Mouse (Mus musculus): Measurements from ENCODE around the gene A930018P22Rik. TPM values are rescaled to one million over a fixed set of nuclear protein-coding genes. Genes with fewer than 3 reads are reported as not detected.
A peak's percentile ranks its signal among the peaks of the same experiment; 100 is the strongest.
"Not testable (repeated sequence)": the region's sequence is repeated elsewhere in the genome, so short reads cannot be mapped to it uniquely, and the experiment has no call there.

Gene A930018P22Rik
- polyA plus RNA-seq, 1 experiment from 2014 or later = 0.36 TPM

GRCm38 (mm10) chr2:104098529-104099230, 23.9 kb upstream of the A930018P22Rik start:
- Histone ChIP-seq H3K27me3 (replicated peaks) (no peaks in the 10 kb centered on the region), H3K9ac (peak overlapping the region; percentile 62), H3K4me1 (peaks cover 83% of the 10 kb centered on the region), H3K36me3 (0 out of 2 replicates have a peak, but pooled peaks cover 10% of the 10 kb centered on the region), H3K4me3 (peak overlapping the region; percentile 76), H3K27ac (peak overlapping the region; percentile 97), H3K9me3 (replicated peaks) (no peaks in the 10 kb centered on the region), H3K4me2 (peak overlapping the region; percentile 83)
- WGBS (ENCODE audit: insufficient replicate concordance) = 3% methylated on average over 3 of the region's 3 CpGs
- peak; percentile 91 for ATAC-seq

- Histone ChIP-seq H3K36me3 (peaks cover 11% of the 10 kb centered on the region; the same call in 1 of the 2 replicates), H3K4me1 (peaks cover 81% of the 10 kb centered on the region), H3K9ac (peak overlapping the region; percentile 62), H3K27ac (peak overlapping the region; percentile 97), H3K4me3 (peak overlapping the region; percentile 76), H3K9me3 (replicated peaks) (no peaks in the 10 kb centered on the region), H3K4me2 (peak overlapping the region; percentile 83), H3K27me3 (replicated peaks) (no peaks in the 10 kb centered on the region)
- no peak for ATAC-seq
- 80% methylated on average over 2 of the region's 2 CpGs for WGBS (ENCODE audit: insufficient replicate concordance)
Measured at GRCm38 (mm10) chr2:104099231-104099585, 23.4 kb upstream of the A930018P22Rik start.

GRCm38 (mm10) chr2:104099946-104100345, 22.6 kb upstream of the A930018P22Rik start:
- Histone ChIP-seq H3K4me2 (peak overlapping the region; percentile 83), H3K36me3 (peaks cover 18% of the 10 kb centered on the region), H3K27ac (peak overlapping the region; percentile 97), H3K4me1 (peaks cover 86% of the 10 kb centered on the region), H3K27me3 (replicated peaks) (no peaks in the 10 kb centered on the region), H3K9ac (peak overlapping the region; percentile 9; the same call in 1 of the 2 replicates), H3K9me3 (replicated peaks) (no peaks in the 10 kb centered on the region), H3K4me3 (peak overlapping the region; percentile 1; the same call in 1 of the 2 replicates)
- ATAC-seq = no peak
- 37% methylated on average over 1 of the region's 1 CpGs for WGBS (ENCODE audit: insufficient replicate concordance)

GRCm38 (mm10) chr2:104104800-104105199, 17.8 kb upstream of the A930018P22Rik start:
- peak overlapping the region; percentile 34; the same call in 1 of the 2 replicates for H3K27ac ChIP-seq
- peaks cover 43% of the 10 kb centered on the region for H3K36me3 ChIP-seq
- no peak overlapping the region for H3K4me2 ChIP-seq
- H3K4me1 ChIP-seq = peaks cover 75% of the 10 kb centered on the region
- no peaks in the 10 kb centered on the region for H3K9me3 ChIP-seq (replicated peaks)
- no peak overlapping the region for H3K4me3 ChIP-seq
- ATAC-seq = no peak
- no peak overlapping the region for H3K9ac ChIP-seq
- WGBS (ENCODE audit: insufficient replicate concordance) = 74% methylated on average over 6 of the region's 6 CpGs
- no peaks in the 10 kb centered on the region for H3K27me3 ChIP-seq (replicated peaks)

GRCm38 (mm10) chr2:104109021-104109420, 13.5 kb upstream of the A930018P22Rik start:
- H3K9ac ChIP-seq; H3K27me3 ChIP-seq (replicated peaks); H3K9me3 ChIP-seq (replicated peaks); H3K4me3 ChIP-seq; ATAC-seq: not testable (repeated sequence)
- Histone ChIP-seq H3K36me3 (peaks cover 60% of the 10 kb centered on the region), H3K4me2 (peak overlapping the region; percentile 2; the same call in 1 of the 2 replicates), H3K27ac (0 out of 2 replicates have a peak overlapping the region, but pooled peaks have one; percentile 55), H3K4me1 (peaks cover 55% of the 10 kb centered on the region)
- WGBS (ENCODE audit: insufficient replicate concordance) = 86% methylated on average over 2 of the region's 2 CpGs

- no peak overlapping the region for H3K4me3 ChIP-seq
- H3K4me2 ChIP-seq = peak overlapping the region; percentile 2; the same call in 1 of the 2 replicates
- peak overlapping the region; percentile 55 for H3K27ac ChIP-seq
- H3K36me3 ChIP-seq = peaks cover 58% of the 10 kb centered on the region
- peak overlapping the region; percentile 15; the same call in 1 of the 2 replicates for H3K9ac ChIP-seq
- no peaks in the 10 kb centered on the region for H3K27me3 ChIP-seq (replicated peaks)
- WGBS (ENCODE audit: insufficient replicate concordance) = 35% methylated on average over 2 of the region's 2 CpGs
- ATAC-seq = peak; percentile 29
- no peaks in the 10 kb centered on the region for H3K9me3 ChIP-seq (replicated peaks)
- H3K4me1 ChIP-seq = peaks cover 51% of the 10 kb centered on the region
Measured at GRCm38 (mm10) chr2:104109528-104109927, 13.0 kb upstream of the A930018P22Rik start.

GRCm38 (mm10) chr2:104110031-104110430, 12.5 kb upstream of the A930018P22Rik start:
- no peaks in the 10 kb centered on the region for H3K27me3 ChIP-seq (replicated peaks)
- H3K9me3 ChIP-seq (replicated peaks) = no peaks in the 10 kb centered on the region
- no peak for ATAC-seq
- 62% methylated on average over 4 of the region's 4 CpGs for WGBS (ENCODE audit: insufficient replicate concordance)
- H3K36me3 ChIP-seq = peaks cover 59% of the 10 kb centered on the region
- no peak overlapping the region for H3K4me3 ChIP-seq
- H3K4me2 ChIP-seq = 0 out of 2 replicates have a peak overlapping the region, but pooled peaks have one; percentile 2
- H3K9ac ChIP-seq = no peak overlapping the region
- peak overlapping the region; percentile 55 for H3K27ac ChIP-seq
- peaks cover 47% of the 10 kb centered on the region for H3K4me1 ChIP-seq

GRCm38 (mm10) chr2:104111170-104111797, 11.3 kb upstream of the A930018P22Rik start:
- WGBS (ENCODE audit: insufficient replicate concordance) = no CpG with 5 or more reads among the region's 1 CpGs
- not testable (repeated sequence) for H3K27ac ChIP-seq; H3K9ac ChIP-seq; ATAC-seq; H3K9me3 ChIP-seq (replicated peaks); H3K4me2 ChIP-seq; H3K4me3 ChIP-seq; H3K27me3 ChIP-seq (replicated peaks)
- H3K4me1 ChIP-seq = peaks cover 43% of the 10 kb centered on the region
- H3K36me3 ChIP-seq = peaks cover 52% of the 10 kb centered on the region

GRCm38 (mm10) chr2:104113563-104113962, 9.0 kb upstream of the A930018P22Rik start:
- ATAC-seq = peak; percentile 55
- not testable (repeated sequence) for H3K4me3 ChIP-seq; H3K9me3 ChIP-seq (replicated peaks); H3K27ac ChIP-seq; H3K4me2 ChIP-seq; H3K9ac ChIP-seq; H3K27me3 ChIP-seq (replicated peaks)
- Histone ChIP-seq H3K4me1 (peaks cover 40% of the 10 kb centered on the region), H3K36me3 (peaks cover 51% of the 10 kb centered on the region)

- Histone ChIP-seq H3K4me1 (peaks cover 44% of the 10 kb centered on the region), H3K27me3 (replicated peaks) (no peaks in the 10 kb centered on the region), H3K27ac (no peak overlapping the region), H3K9ac (no peak overlapping the region), H3K4me3 (no peak overlapping the region), H3K4me2 (no peak overlapping the region), H3K9me3 (replicated peaks) (no peaks in the 10 kb centered on the region), H3K36me3 (peaks cover 48% of the 10 kb centered on the region)
- ATAC-seq = no peak
- 87% methylated on average over 3 of the region's 3 CpGs for WGBS (ENCODE audit: insufficient replicate concordance)
Measured at GRCm38 (mm10) chr2:104114898-104115297, 7.7 kb upstream of the A930018P22Rik start.

- H3K27ac ChIP-seq = peak overlapping the region; percentile 36; the same call in 1 of the 2 replicates
Measured at GRCm38 (mm10) chr2:104117173-104117572, 5.4 kb upstream of the A930018P22Rik start.

GRCm38 (mm10) chr2:104119097-104119496, 3.5 kb upstream of the A930018P22Rik start:
- Histone ChIP-seq H3K4me1 (peaks cover 62% of the 10 kb centered on the region), H3K27ac (peak overlapping the region; percentile 99; the same call in 1 of the 2 replicates)
- ATAC-seq = no peak

More at GRCm38 (mm10) chr2:104117173-104117572, 5.4 kb upstream of the A930018P22Rik start:
- H3K4me3 ChIP-seq; H3K9me3 ChIP-seq (replicated peaks); H3K4me2 ChIP-seq; H3K27me3 ChIP-seq (replicated peaks); ATAC-seq; H3K9ac ChIP-seq: not testable (repeated sequence)
- peaks cover 55% of the 10 kb centered on the region for H3K4me1 ChIP-seq
- peaks cover 37% of the 10 kb centered on the region for H3K36me3 ChIP-seq

More at GRCm38 (mm10) chr2:104119097-104119496, 3.5 kb upstream of the A930018P22Rik start:
- Histone ChIP-seq H3K4me2 (no peak overlapping the region), H3K9me3 (replicated peaks) (no peaks in the 10 kb centered on the region), H3K9ac (no peak overlapping the region), H3K4me3 (no peak overlapping the region), H3K27me3 (replicated peaks) (no peaks in the 10 kb centered on the region), H3K36me3 (peaks cover 21% of the 10 kb centered on the region)
- WGBS (ENCODE audit: insufficient replicate concordance) = 84% methylated on average over 1 of the region's 1 CpGs

Measured in liver, embryonic 12.5 days (tissue).